Mouse (Mus musculus): ENCODE measurements around the gene Prkar1b.
A peak's percentile ranks its signal among the peaks of the same experiment; 100 is the strongest.

Prkar1b gene

GRCm38 (mm10) chr5:139053176-139053575 is 96.6 kb downstream of the Prkar1b start:
- no peak for DNase-seq

- no peak for DNase-seq
Observed at GRCm38 (mm10) chr5:139051276-139051675, 98.5 kb downstream of the Prkar1b start.

- no peak for DNase-seq
Observed at GRCm38 (mm10) chr5:139049367-139049766, 100.4 kb downstream of the Prkar1b start.

- DNase-seq: no peak
Observed at GRCm38 (mm10) chr5:139047171-139047570, 102.6 kb downstream of the Prkar1b start.

GRCm38 (mm10) chr5:139046636-139047035 is 103.2 kb downstream of the Prkar1b start:
- DNase-seq: no peak

GRCm38 (mm10) chr5:139043546-139043945 is 106.3 kb downstream of the Prkar1b start:
- no peak for DNase-seq

GRCm38 (mm10) chr5:139042299-139042698 is 107.5 kb downstream of the Prkar1b start:
- DNase-seq: no peak

GRCm38 (mm10) chr5:139035171-139035570 is 114.6 kb downstream of the Prkar1b start:
- DNase-seq: no peak

GRCm38 (mm10) chr5:139034746-139035145 is 115.1 kb downstream of the Prkar1b start:
- DNase-seq: peak in 1 of 2 experiments; percentile 14

- DNase-seq: no peak
Observed at GRCm38 (mm10) chr5:139033406-139034317, 116.1 kb downstream of the Prkar1b start.

- DNase-seq: no peak
Observed at GRCm38 (mm10) chr5:139027603-139028002, 122.2 kb downstream of the Prkar1b start.

- DNase-seq: no peak
Observed at GRCm38 (mm10) chr5:139024351-139025105, 125.3 kb downstream of the Prkar1b start.

GRCm38 (mm10) chr5:139020595-139020994 is 129.2 kb downstream of the Prkar1b start:
- no peak for DNase-seq

GRCm38 (mm10) chr5:139017371-139018124 is 132.3 kb downstream of the Prkar1b start:
- DNase-seq: no peak

GRCm38 (mm10) chr5:139015097-139015496 is 134.7 kb downstream of the Prkar1b start:
- DNase-seq: no peak

- no peak for DNase-seq
Observed at GRCm38 (mm10) chr5:139010649-139011048, 139.2 kb downstream of the Prkar1b start.

GRCm38 (mm10) chr5:139007141-139007775 is 142.5 kb downstream of the Prkar1b start:
- DNase-seq: no peak

- no peak for DNase-seq
Observed at GRCm38 (mm10) chr5:139004588-139004987, 145.2 kb downstream of the Prkar1b start.

GRCm38 (mm10) chr5:138999716-139000115 is 150.1 kb downstream of the Prkar1b start:
- no peak for DNase-seq

GRCm38 (mm10) chr5:138997936-138998580 is 151.7 kb downstream of the Prkar1b start:
- no peak for DNase-seq

GRCm38 (mm10) chr5:138997171-138997788 is 152.5 kb downstream of the Prkar1b start, which contains the start of gene Pdgfa:
TSS of gene Pdgfa (minus strand) at chr5:138997370.
- DNase-seq: no peak

Data from thymus, postnatal 36 days (tissue).